Mouse (Mus musculus): ENCODE measurements at regions not wholly inside any gene's neighbourhood (a gene's known extent, or its start where the extent isn't known, plus 50 kb on each side); places are given as distances from the start of the nearest gene placed in this dataset.

- Histone ChIP-seq H3K27ac (replicated peaks) (no peak overlapping the region), H3K9me3 (replicated peaks) (no peaks in the 10 kb centered on the region), H3K36me3 (no peaks in the 10 kb centered on the region), H3K27me3 (replicated peaks) (no peaks in the 10 kb centered on the region), H3K9ac (replicated peaks) (no peak overlapping the region), H3K4me2 (no peak overlapping the region), H3K4me1 (no peaks in the 10 kb centered on the region), H3K4me3 (replicated peaks) (no peak overlapping the region)
- ATAC-seq (ENCODE audit: low FRiP score), result no peak
- WGBS, result 75% methylated on average over 8 of the region's 8 CpGs
Observed at GRCm38 (mm10) chr7:37242476-37242875, 531.0 kb downstream of the Zfp536 start.

GRCm38 (mm10) chr7:37246156-37246555 is 527.3 kb downstream of the Zfp536 start:
- ATAC-seq (ENCODE audit: low FRiP score), result no peak
- Histone ChIP-seq H3K27ac (replicated peaks) (no peak overlapping the region), H3K4me1 (no peaks in the 10 kb centered on the region), H3K4me2 (no peak overlapping the region), H3K27me3 (replicated peaks) (no peaks in the 10 kb centered on the region), H3K9ac (replicated peaks) (no peak overlapping the region), H3K36me3 (no peaks in the 10 kb centered on the region), H3K9me3 (replicated peaks) (no peaks in the 10 kb centered on the region), H3K4me3 (replicated peaks) (no peak overlapping the region)
- 87% methylated on average over 4 of the region's 4 CpGs for WGBS

DNA sequence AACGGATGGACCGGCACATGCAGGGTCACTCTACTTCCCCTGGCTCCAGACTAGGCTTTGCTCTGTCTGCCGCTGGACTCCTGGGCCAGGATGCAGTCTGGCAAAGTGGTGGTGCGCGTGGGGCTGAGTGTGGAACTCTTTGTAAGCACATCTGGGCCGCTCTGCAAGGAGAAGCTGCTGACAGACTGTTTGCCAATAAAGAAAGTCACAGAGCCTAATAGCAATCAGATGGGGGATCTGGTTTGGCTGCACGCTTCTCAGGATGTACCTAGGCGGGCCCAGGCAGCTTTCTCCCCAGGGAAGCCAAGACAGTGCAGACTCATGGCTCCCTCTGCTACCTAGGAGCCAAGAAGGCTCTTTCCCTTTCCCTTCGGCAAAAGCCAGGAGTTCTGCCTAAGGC is 519.0 kb downstream of the Zfp536 start:
- Histone ChIP-seq H3K36me3 (no peaks in the 10 kb centered on the region), H3K9me3 (replicated peaks) (no peaks in the 10 kb centered on the region), H3K27me3 (replicated peaks) (no peaks in the 10 kb centered on the region), H3K4me1 (no peaks in the 10 kb centered on the region), H3K9ac (replicated peaks) (no peak overlapping the region), H3K27ac (replicated peaks) (no peak overlapping the region), H3K4me3 (replicated peaks) (no peak overlapping the region), H3K4me2 (no peak overlapping the region)
- 82% methylated on average over 9 of the region's 9 CpGs for WGBS
- ATAC-seq (ENCODE audit: low FRiP score), result no peak

GRCm38 (mm10) chr7:37255840-37256239 is 517.6 kb downstream of the Zfp536 start:
- Histone ChIP-seq H3K27me3 (replicated peaks) (no peaks in the 10 kb centered on the region), H3K9me3 (replicated peaks) (no peaks in the 10 kb centered on the region), H3K27ac (replicated peaks) (no peak overlapping the region), H3K4me1 (no peaks in the 10 kb centered on the region), H3K36me3 (no peaks in the 10 kb centered on the region), H3K9ac (replicated peaks) (no peak overlapping the region), H3K4me3 (replicated peaks) (no peak overlapping the region), H3K4me2 (no peak overlapping the region)
- 64% methylated on average over 3 of the region's 3 CpGs for WGBS
- no peak for ATAC-seq (ENCODE audit: low FRiP score)

GRCm38 (mm10) chr7:37259293-37259692 is 514.1 kb downstream of the Zfp536 start:
- Histone ChIP-seq H3K9me3 (replicated peaks) (no peaks in the 10 kb centered on the region), H3K9ac (replicated peaks) (no peak overlapping the region), H3K4me3 (replicated peaks) (no peak overlapping the region), H3K4me2 (no peak overlapping the region), H3K27me3 (replicated peaks) (no peaks in the 10 kb centered on the region), H3K4me1 (no peaks in the 10 kb centered on the region), H3K36me3 (no peaks in the 10 kb centered on the region), H3K27ac (replicated peaks) (no peak overlapping the region)
- whole genome bisulfite sequencing, result 44% methylated on average over 6 of the region's 6 CpGs
- no peak for ATAC-seq (ENCODE audit: low FRiP score)

- Histone ChIP-seq H3K9ac (replicated peaks) (no peak overlapping the region), H3K4me3 (replicated peaks) (no peak overlapping the region), H3K4me2 (no peak overlapping the region), H3K36me3 (no peaks in the 10 kb centered on the region), H3K27ac (replicated peaks) (no peak overlapping the region), H3K4me1 (no peaks in the 10 kb centered on the region), H3K9me3 (replicated peaks) (no peaks in the 10 kb centered on the region), H3K27me3 (replicated peaks) (no peaks in the 10 kb centered on the region)
- WGBS, result 44% methylated on average over 3 of the region's 3 CpGs
- no peak for ATAC-seq (ENCODE audit: low FRiP score)
Observed at GRCm38 (mm10) chr7:37262846-37263245, 510.6 kb downstream of the Zfp536 start.

GRCm38 (mm10) chr7:37267404-37267803 is 506.0 kb downstream of the Zfp536 start:
- Histone ChIP-seq H3K36me3 (no peaks in the 10 kb centered on the region), H3K4me1 (no peaks in the 10 kb centered on the region), H3K4me3 (replicated peaks) (no peak overlapping the region), H3K4me2 (no peak overlapping the region), H3K27me3 (replicated peaks) (no peaks in the 10 kb centered on the region), H3K9me3 (replicated peaks) (no peaks in the 10 kb centered on the region), H3K9ac (replicated peaks) (no peak overlapping the region), H3K27ac (replicated peaks) (no peak overlapping the region)
- ATAC-seq (ENCODE audit: low FRiP score), result no peak
- WGBS, result 82% methylated on average over 4 of the region's 4 CpGs

- Histone ChIP-seq H3K36me3 (no peaks in the 10 kb centered on the region), H3K4me1 (no peaks in the 10 kb centered on the region), H3K4me3 (replicated peaks) (no peak overlapping the region), H3K9me3 (replicated peaks) (no peaks in the 10 kb centered on the region), H3K27ac (replicated peaks) (no peak overlapping the region), H3K9ac (replicated peaks) (no peak overlapping the region), H3K4me2 (no peak overlapping the region), H3K27me3 (replicated peaks) (no peaks in the 10 kb centered on the region)
- 91% methylated on average over 3 of the region's 3 CpGs for WGBS
- no peak for ATAC-seq (ENCODE audit: low FRiP score)
Observed at GRCm38 (mm10) chr7:37270841-37271240, 502.6 kb downstream of the Zfp536 start.

DNA sequence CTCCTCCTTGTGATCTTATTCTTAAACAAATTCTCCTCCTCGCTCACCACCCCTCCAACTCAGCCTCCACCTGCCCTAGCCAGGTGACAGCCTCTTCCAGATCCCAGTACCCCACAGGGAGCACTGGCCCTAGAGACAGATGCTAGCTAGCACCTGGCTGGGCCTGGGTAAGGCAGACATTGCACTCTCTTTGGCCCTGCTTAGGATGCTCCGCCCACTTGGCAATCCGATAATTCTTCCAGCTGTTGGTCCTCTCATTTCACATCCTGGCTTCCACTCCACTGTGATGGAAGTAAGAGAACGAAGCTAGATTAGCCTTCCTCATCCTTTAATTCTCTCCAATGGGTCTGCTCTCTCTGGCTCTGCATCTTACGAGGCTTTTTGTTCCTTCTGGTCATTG is 483.4 kb downstream of the Zfp536 start:
- no peaks in the 10 kb centered on the region for H3K36me3 ChIP-seq
- H3K4me1 ChIP-seq, result peaks cover 37% of the 10 kb centered on the region
- no peaks in the 10 kb centered on the region for H3K27me3 ChIP-seq (replicated peaks)
- no peak for ATAC-seq (ENCODE audit: low FRiP score)
- H3K4me2 ChIP-seq, result peak overlapping the region; percentile 25
- H3K27ac ChIP-seq (replicated peaks), result peak overlapping the region; percentile 23
- no peaks in the 10 kb centered on the region for H3K9me3 ChIP-seq (replicated peaks)
- no peak overlapping the region for H3K4me3 ChIP-seq (replicated peaks)
- no peak overlapping the region for H3K9ac ChIP-seq (replicated peaks)
- 31% methylated on average over 5 of the region's 5 CpGs for WGBS

DNA sequence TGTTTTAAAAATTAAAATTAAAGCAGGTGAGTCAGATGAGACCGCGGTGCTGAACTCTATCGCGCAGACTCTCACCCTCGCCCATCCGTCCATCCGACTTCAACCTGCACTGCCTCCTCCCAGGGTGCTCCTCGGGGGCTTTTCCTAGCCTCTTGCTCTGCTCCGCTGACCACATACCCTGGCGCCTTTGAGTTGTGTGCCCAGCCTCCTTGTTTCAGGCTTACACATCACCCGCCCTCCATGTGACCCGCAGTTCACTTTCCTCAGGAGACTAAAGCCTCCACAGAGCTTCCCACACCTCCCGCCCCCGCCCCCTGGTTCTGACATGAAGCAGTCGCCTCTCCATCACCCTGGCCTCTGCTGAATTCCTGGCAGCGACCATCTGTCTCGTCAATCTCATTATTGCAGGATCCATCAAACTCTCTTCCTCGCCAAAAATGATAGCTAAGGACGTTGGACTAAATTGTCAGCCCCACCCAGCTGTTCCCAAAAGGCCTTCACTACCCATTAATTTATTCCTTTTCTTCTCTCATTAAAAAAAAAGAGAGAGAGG is 482.9 kb downstream of the Zfp536 start:
- peak overlapping the region; percentile 42 for H3K27ac ChIP-seq (replicated peaks)
- ATAC-seq (ENCODE audit: low FRiP score), result no peak
- WGBS, result 24% methylated on average over 19 of the region's 19 CpGs

DNA sequence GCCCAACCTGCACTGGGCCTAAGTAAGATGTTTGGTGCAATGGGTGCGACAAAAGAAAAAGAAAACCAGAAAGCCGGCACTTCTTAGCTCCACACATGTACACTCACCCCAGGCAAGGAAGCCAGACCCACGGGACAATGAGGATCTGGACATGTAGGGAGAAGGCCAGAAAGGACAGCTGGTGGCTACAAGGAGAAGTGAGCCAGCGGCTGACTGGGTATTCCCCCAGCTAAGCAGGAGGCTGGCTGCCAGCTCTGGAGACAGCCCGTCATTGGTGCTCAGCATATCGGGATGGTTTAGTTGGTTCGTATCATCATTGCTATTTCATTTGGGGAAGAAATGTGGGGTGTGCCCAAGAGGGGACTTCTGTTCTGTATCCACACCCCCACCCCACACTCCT is 481.7 kb downstream of the Zfp536 start:
- 0 out of 2 replicates have a peak, but pooled peaks have one; percentile 33 for ATAC-seq (ENCODE audit: low FRiP score)
- H3K27me3 ChIP-seq (replicated peaks), result no peaks in the 10 kb centered on the region
- H3K27ac ChIP-seq (replicated peaks), result peak overlapping the region; percentile 42
- H3K4me3 ChIP-seq (replicated peaks), result no peak overlapping the region
- WGBS, result 61% methylated on average over 7 of the region's 7 CpGs
- no peak overlapping the region for H3K4me2 ChIP-seq
- H3K36me3 ChIP-seq, result no peaks in the 10 kb centered on the region
- no peaks in the 10 kb centered on the region for H3K9me3 ChIP-seq (replicated peaks)
- no peak overlapping the region for H3K9ac ChIP-seq (replicated peaks)
- peaks cover 37% of the 10 kb centered on the region for H3K4me1 ChIP-seq

More for the DNA sequence above, 482.9 kb downstream of the Zfp536 start:
- peaks cover 37% of the 10 kb centered on the region for H3K4me1 ChIP-seq
- H3K4me2 ChIP-seq, result peak overlapping the region; percentile 25
- H3K9ac ChIP-seq (replicated peaks), result no peak overlapping the region
- H3K27me3 ChIP-seq (replicated peaks), result no peaks in the 10 kb centered on the region
- no peak overlapping the region for H3K4me3 ChIP-seq (replicated peaks)
- no peaks in the 10 kb centered on the region for H3K36me3 ChIP-seq
- H3K9me3 ChIP-seq (replicated peaks), result no peaks in the 10 kb centered on the region

DNA sequence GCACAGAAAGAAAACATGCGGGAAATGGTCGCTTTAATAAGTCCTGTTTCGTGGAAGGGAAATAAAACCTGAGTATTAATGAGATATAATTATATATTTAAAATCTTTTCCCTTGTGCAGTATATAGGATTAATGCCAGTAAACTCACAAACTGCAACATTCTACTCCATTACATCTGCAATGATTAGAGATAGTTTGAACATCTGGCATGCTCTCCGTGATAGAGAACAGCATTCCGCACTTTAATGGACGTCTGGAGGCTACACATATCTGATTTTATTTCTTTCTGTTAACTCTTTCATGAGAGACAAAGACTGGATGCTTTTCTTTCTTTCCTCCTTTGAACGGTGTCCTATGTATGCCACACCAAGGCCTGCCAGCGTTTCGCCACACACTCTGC is 480.9 kb downstream of the Zfp536 start:
- no peak overlapping the region for H3K4me3 ChIP-seq (replicated peaks)
- H3K36me3 ChIP-seq, result no peaks in the 10 kb centered on the region
- no peaks in the 10 kb centered on the region for H3K27me3 ChIP-seq (replicated peaks)
- no peak overlapping the region for H3K9ac ChIP-seq (replicated peaks)
- no peaks in the 10 kb centered on the region for H3K9me3 ChIP-seq (replicated peaks)
- peaks cover 44% of the 10 kb centered on the region for H3K4me1 ChIP-seq
- WGBS, result 43% methylated on average over 9 of the region's 9 CpGs
- ATAC-seq (ENCODE audit: low FRiP score), result peak; percentile 76
- H3K4me2 ChIP-seq, result no peak overlapping the region
- H3K27ac ChIP-seq (replicated peaks), result peak overlapping the region; percentile 57

- WGBS, result 50% methylated on average over 3 of the region's 3 CpGs
- peaks cover 21% of the 10 kb centered on the region; the same call in 1 of the 2 replicates for H3K4me1 ChIP-seq
- ATAC-seq (ENCODE audit: low FRiP score), result no peak
Observed at GRCm38 (mm10) chr7:37298888-37299287, 474.6 kb downstream of the Zfp536 start.

More at GRCm38 (mm10) chr7:37298888-37299287, 474.6 kb downstream of the Zfp536 start:
- no peak overlapping the region for H3K4me2 ChIP-seq
- H3K27ac ChIP-seq (replicated peaks), result peak overlapping the region; percentile 33; the same call in 1 of the 2 replicates
- no peaks in the 10 kb centered on the region for H3K9me3 ChIP-seq (replicated peaks)
- no peaks in the 10 kb centered on the region for H3K36me3 ChIP-seq
- no peaks in the 10 kb centered on the region for H3K27me3 ChIP-seq (replicated peaks)
- no peak overlapping the region for H3K4me3 ChIP-seq (replicated peaks)
- H3K9ac ChIP-seq (replicated peaks), result no peak overlapping the region

Measured in neural tube, embryonic 15.5 days (tissue).